Mouse (Mus musculus) thymus, postnatal 14 days (tissue): ENCODE measurements at regions not wholly inside any gene's neighbourhood (a gene's known extent, or its start where the extent isn't known, plus 50 kb on each side); places are given as distances from the start of the nearest gene placed in this dataset.

Experiments
- DNase-seq: peaks from one replicate; pipeline ENCODE4 v3.0.0; 2021

DNA sequence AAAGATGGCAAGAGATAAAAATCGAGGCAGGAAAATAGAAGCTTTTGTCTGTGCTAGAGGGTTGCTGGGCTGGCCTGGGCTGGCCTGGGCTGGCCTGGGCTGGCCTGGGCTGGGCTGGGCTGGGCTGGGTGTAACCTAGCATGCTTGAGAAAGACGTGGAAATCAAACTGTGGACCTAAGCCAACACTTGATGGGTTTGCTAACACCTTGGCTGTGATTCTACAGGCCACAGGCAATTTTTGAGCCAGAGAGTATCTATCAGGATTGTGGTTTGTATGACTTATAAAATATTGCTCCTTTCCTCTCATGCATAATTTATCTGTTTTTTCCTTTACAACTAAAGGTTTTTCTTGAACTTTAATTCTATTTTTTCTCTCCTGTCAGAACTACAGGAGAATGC lies 417.3 kb upstream of the Ccnh start:
- no peak for DNase-seq

DNA sequence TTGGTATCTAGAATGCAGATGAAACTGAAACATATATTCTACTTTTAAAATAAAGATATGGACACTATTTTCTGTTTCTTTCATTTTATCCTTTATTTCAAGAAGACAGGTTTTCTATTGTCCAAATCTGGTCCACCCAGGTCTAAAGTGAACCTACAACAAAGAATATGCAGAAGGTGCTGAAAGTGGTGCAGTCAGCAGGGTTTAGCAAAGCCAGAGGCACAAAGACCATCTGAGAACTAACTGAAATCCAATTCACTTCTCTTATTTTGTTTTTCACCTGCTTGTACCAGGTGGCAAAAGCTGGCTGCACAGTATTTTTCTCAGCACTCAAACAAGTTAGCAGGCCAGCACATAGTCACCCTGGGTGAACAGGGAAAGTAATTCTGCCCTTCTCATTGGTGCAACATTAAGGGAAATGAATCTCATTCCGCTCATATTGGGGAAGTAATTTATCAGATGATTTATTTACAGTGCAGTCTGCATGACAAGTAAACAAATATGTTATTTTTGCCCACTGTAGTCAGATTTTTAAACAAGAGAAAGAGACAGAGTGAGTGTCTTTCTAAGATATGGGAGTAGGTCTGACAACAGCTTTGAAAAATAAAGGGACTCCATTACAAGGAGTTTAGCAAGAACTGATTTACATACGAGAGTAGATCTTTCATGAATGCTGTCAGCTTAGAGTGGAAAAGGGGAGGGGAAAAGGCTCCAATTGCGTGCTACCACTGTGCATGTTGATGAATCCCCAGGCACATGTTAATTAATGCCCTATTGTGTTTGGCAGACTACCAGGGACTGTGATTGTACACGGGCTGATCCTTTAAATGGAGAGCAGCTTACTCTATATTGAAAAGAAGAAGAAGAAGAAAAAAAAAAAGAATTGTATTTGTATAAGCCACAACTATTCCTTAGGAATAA lies 405.9 kb upstream of the Ccnh start:
- DNase-seq = no peak

DNA sequence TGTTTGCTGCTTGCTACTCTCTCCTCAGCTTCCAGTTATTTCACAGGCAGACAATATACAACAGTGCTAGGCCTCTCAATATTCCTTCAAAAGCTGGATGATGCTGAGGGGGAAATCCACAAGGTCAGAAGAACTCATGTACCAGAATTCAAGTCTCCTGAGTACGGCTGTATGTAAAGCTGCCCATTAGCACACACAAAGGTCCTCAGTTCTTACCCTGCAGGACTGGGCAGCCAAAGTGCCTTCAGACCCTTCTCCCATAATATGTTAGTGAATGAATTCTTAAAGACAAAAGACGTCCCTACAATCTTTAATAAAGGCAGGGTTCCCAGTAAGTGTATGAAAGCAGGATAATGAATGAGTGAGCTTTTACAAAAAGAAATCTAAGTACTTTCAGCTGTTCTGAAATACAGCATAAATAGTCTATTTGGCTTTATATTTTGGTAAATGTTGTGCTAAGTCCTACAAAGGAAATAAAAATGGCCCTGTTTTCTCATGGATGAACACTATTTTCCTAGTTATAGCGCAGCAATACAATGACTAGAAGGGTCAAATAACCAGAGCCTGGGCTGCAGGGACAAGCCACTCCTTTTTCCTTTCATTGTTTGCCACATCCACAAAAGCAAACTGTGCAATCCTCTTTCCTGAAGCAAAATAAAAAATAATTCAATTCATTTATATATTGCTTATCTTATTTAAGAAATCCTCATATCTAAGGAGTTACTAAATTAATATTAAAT lies 384.8 kb upstream of the Ccnh start:
- no peak for DNase-seq

GRCm38 (mm10) chr13:84805190-84805589 lies 384.0 kb upstream of the Ccnh start:
- no peak for DNase-seq

GRCm38 (mm10) chr13:84809605-84810004 lies 379.6 kb upstream of the Ccnh start:
- no peak for DNase-seq
